Mouse (Mus musculus) cerebral cortex, adult 2 months (tissue): ENCODE data around the gene Iqschfp.

Experiments
- WGBS: fragments of 180-500 bp; shearing (Covaris S2); methylation state at CpG from one replicate; pipeline ENCODE4 v1.1.7; 2018; 5-methylcytosine and 5-hydroxymethylcytosine counted together

Gene Iqschfp

GRCm38 (mm10) chr3:68085024-68085423 is 193.0 kb downstream of the Iqschfp start:
- WGBS, result 53% methylated on average over 2 of the region's 2 CpGs

- WGBS, result 86% methylated on average over 4 of the region's 4 CpGs
Measured at GRCm38 (mm10) chr3:68092108-68092507, 200.1 kb downstream of the Iqschfp start.

- 57% methylated on average over 4 of the region's 4 CpGs for WGBS
Measured at GRCm38 (mm10) chr3:68096724-68097431, 204.8 kb downstream of the Iqschfp start.

- whole genome bisulfite sequencing, result 57% methylated on average over 6 of the region's 6 CpGs
Measured at GRCm38 (mm10) chr3:68099561-68099960, 207.5 kb downstream of the Iqschfp start.

GRCm38 (mm10) chr3:68101343-68101742 is 209.3 kb downstream of the Iqschfp start:
- WGBS, result 60% methylated on average over 4 of the region's 4 CpGs

GRCm38 (mm10) chr3:68105081-68105685 is 213.2 kb downstream of the Iqschfp start:
- WGBS, result 50% methylated on average over 2 of the region's 2 CpGs

GRCm38 (mm10) chr3:68121338-68121737 is 229.3 kb downstream of the Iqschfp start:
- 49% methylated on average over 5 of the region's 5 CpGs for WGBS

GRCm38 (mm10) chr3:68126284-68126856 is 234.3 kb downstream of the Iqschfp start:
- WGBS, result 39% methylated on average over 6 of the region's 6 CpGs

- 95% methylated on average over 1 of the region's 1 CpGs for WGBS
Measured at GRCm38 (mm10) chr3:68130386-68130785, 238.4 kb downstream of the Iqschfp start.

- 72% methylated on average over 5 of the region's 5 CpGs for WGBS
Measured at GRCm38 (mm10) chr3:68138833-68139627, 247.0 kb downstream of the Iqschfp start.

- WGBS, result 51% methylated on average over 8 of the region's 8 CpGs
Measured at GRCm38 (mm10) chr3:68150688-68151087, 258.7 kb downstream of the Iqschfp start.

- WGBS, result 68% methylated on average over 1 of the region's 1 CpGs
Measured at GRCm38 (mm10) chr3:68160175-68160574, 268.1 kb downstream of the Iqschfp start.

GRCm38 (mm10) chr3:68160760-68161159 is 268.7 kb downstream of the Iqschfp start:
- 64% methylated on average over 3 of the region's 3 CpGs for WGBS

GRCm38 (mm10) chr3:68178248-68178647 is 286.2 kb downstream of the Iqschfp start:
- 60% methylated on average over 1 of the region's 1 CpGs for WGBS

- 67% methylated on average over 8 of the region's 8 CpGs for WGBS
Measured at GRCm38 (mm10) chr3:68187471-68187870, 295.4 kb downstream of the Iqschfp start.

- 66% methylated on average over 2 of the region's 2 CpGs for WGBS
Measured at GRCm38 (mm10) chr3:68189100-68189499, 297.1 kb downstream of the Iqschfp start.

- WGBS, result 76% methylated on average over 1 of the region's 1 CpGs
Measured at GRCm38 (mm10) chr3:68196933-68197332, 304.9 kb downstream of the Iqschfp start.

- 39% methylated on average over 1 of the region's 1 CpGs for WGBS
Measured at GRCm38 (mm10) chr3:68201214-68201613, 309.2 kb downstream of the Iqschfp start.

GRCm38 (mm10) chr3:68202162-68202902 is 310.3 kb downstream of the Iqschfp start:
- WGBS, result 55% methylated on average over 4 of the region's 4 CpGs

GRCm38 (mm10) chr3:68203934-68204467 is 312.0 kb downstream of the Iqschfp start:
- 72% methylated on average over 4 of the region's 4 CpGs for WGBS

- WGBS, result 57% methylated on average over 4 of the region's 4 CpGs
Measured at GRCm38 (mm10) chr3:68210422-68210821, 318.4 kb downstream of the Iqschfp start.
